Mouse (Mus musculus) neural tube, embryonic 13.5 days (tissue): Measurements from ENCODE around the gene Mfap4. TPM values are rescaled to one million over a fixed set of nuclear protein-coding genes. Genes with fewer than 3 reads are reported as not detected.

ENCODE experiments used
- ATAC-seq: fragments of 200-750 bp; cut with Nextera tagmentation; 2 replicates; pipeline ENCODE4 v1.8.0; 2017; ENCODE audit warnings: low read depth, mild to moderate bottlenecking, moderate TSS enrichment, moderate library complexity
- H3K27ac ChIP-seq: fragments of 300-500 bp; sonication (generic); replicated peaks from 2 replicates; pipeline ENCODE4 v1.5.1; 2015; ENCODE audit warnings: moderate library complexity, mild to moderate bottlenecking, inconsistent platforms
- H3K27me3 ChIP-seq: fragments of 300-500 bp; sonication (generic); 2 replicates; pipeline ENCODE4 v1.6.1; 2015; ENCODE audit warnings: mild to moderate bottlenecking, inconsistent platforms
- H3K36me3 ChIP-seq: fragments of 300-500 bp; sonication (generic); 2 replicates; pipeline ENCODE4 v1.6.1; 2015; ENCODE audit warnings: mild to moderate bottlenecking, inconsistent platforms
- H3K4me1 ChIP-seq: fragments of 300-500 bp; sonication (generic); replicated peaks from 2 replicates; pipeline ENCODE4 v1.6.1; 2015; ENCODE audit warnings: inconsistent platforms
- H3K4me2 ChIP-seq: fragments of 300-500 bp; sonication (generic); 2 replicates; pipeline ENCODE4 v1.6.1; 2015; ENCODE audit warnings: inconsistent platforms, mild to moderate bottlenecking, moderate library complexity
- H3K4me3 ChIP-seq: fragments of 300-500 bp; sonication (generic); 2 replicates; pipeline ENCODE4 v1.5.1; 2015; ENCODE audit warnings: mild to moderate bottlenecking, inconsistent platforms
- H3K9ac ChIP-seq: fragments of 300-500 bp; sonication (generic); 2 replicates; pipeline ENCODE4 v1.6.1; 2015; ENCODE audit warnings: moderate library complexity, mild to moderate bottlenecking, inconsistent platforms
- H3K9me3 ChIP-seq: fragments of 300-500 bp; sonication (generic); 2 replicates; pipeline ENCODE4 v1.6.1; 2016; ENCODE audit warnings: inconsistent platforms
- WGBS: fragments of 180-500 bp; shearing (Covaris S2); methylation state at CpG from one replicate; pipeline ENCODE4 v1.1.7; 2015; 5-methylcytosine and 5-hydroxymethylcytosine counted together
- polyA plus RNA-seq: library from polyadenylated mRNA; unstranded; fragments of >200 nt; fragmentation: Nextera tagmentation; extraction: Ambion mirVana; gene quantifications from 2 replicates; pipeline ENCODE4 v1.2.1, GENCODE M21; 2015

Gene Mfap4
- polyA plus RNA-seq, 1 experiment from 2014 or later, result 91.0 TPM

GRCm38 (mm10) chr11:61485541-61486457 lies 568 bp downstream of the Mfap4 start:
- ATAC-seq, result no peak
- Histone ChIP-seq H3K36me3 (peaks cover 34% of the 10 kb centered on the region), H3K4me2 (peak overlapping the region; percentile 51), H3K9me3 (no peaks in the 10 kb centered on the region), H3K4me3 (peak overlapping the region; percentile 31), H3K27me3 (no peaks in the 10 kb centered on the region), H3K27ac (peak overlapping the region; percentile 95), H3K4me1 (peaks cover 76% of the 10 kb centered on the region), H3K9ac (peak overlapping the region; percentile 65)
- WGBS, result 46% methylated on average over 22 of the region's 22 CpGs

GRCm38 (mm10) chr11:61486458-61487219 lies 1.4 kb downstream of the Mfap4 start:
- Histone ChIP-seq H3K4me1 (peaks cover 85% of the 10 kb centered on the region), H3K36me3 (peaks cover 43% of the 10 kb centered on the region), H3K27ac (peak overlapping the region; percentile 95), H3K4me2 (peak overlapping the region; percentile 51), H3K4me3 (peak overlapping the region; percentile 31), H3K9ac (peak overlapping the region; percentile 65), H3K27me3 (no peaks in the 10 kb centered on the region), H3K9me3 (no peaks in the 10 kb centered on the region)
- no peak for ATAC-seq
- 86% methylated on average over 14 of the region's 14 CpGs for WGBS

DNA sequence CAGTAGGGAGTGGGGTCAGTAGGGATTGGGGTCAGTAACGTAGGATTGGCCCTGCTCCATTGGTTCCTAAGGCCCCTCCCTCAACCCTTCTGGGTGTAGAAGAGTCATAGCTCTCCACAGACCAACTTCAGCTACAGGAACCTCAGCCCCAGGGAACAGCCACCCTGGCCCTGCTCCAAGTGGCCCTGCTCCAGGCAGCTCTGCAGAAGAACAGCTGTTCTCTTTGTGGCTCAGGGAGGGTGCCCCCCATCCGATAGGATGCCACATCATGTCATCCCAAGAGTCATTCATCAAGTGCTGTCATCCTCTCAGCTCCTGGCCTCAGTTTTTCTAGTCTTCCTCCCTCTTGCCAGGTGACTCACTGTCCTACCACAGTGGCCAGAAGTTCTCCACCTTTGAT lies 2.2 kb downstream of the Mfap4 start:
- H3K9me3 ChIP-seq, result no peaks in the 10 kb centered on the region
- H3K4me3 ChIP-seq, result no peak overlapping the region
- peaks cover 88% of the 10 kb centered on the region for H3K4me1 ChIP-seq
- no peak overlapping the region for H3K9ac ChIP-seq
- H3K4me2 ChIP-seq, result peak overlapping the region; percentile 51
- ATAC-seq, result peak; percentile 32; the same call in 1 of the 2 replicates
- 23% methylated on average over 2 of the region's 2 CpGs for WGBS
- H3K27me3 ChIP-seq, result no peaks in the 10 kb centered on the region
- peaks cover 50% of the 10 kb centered on the region for H3K36me3 ChIP-seq
- peak overlapping the region; percentile 95 for H3K27ac ChIP-seq

DNA sequence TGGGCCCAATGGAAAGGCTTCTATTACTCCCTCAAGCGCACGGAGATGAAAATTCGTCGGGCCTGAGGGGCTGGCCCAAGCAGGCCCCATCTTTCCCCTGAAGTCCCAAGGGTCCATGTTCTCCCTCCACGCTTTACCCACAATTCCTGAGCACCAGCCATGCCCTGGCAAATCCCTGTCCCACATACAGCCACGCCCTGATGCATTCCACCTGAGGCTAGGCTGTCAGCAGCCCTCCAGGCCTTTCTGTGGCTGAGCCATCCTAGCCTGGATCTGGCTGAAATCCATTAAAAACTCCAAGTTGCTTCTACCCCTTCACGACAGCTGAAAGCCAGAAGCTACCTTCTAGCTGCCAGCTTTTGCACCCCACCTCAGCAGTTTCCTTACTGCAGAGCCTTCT lies 2.7 kb downstream of the Mfap4 start:
- peaks cover 55% of the 10 kb centered on the region for H3K36me3 ChIP-seq
- H3K27me3 ChIP-seq, result no peaks in the 10 kb centered on the region
- no peak for ATAC-seq
- H3K4me3 ChIP-seq, result no peak overlapping the region
- peak overlapping the region; percentile 95 for H3K27ac ChIP-seq
- peaks cover 93% of the 10 kb centered on the region for H3K4me1 ChIP-seq
- WGBS, result 74% methylated on average over 7 of the region's 7 CpGs
- H3K9ac ChIP-seq, result no peak overlapping the region
- peak overlapping the region; percentile 51; the same call in 1 of the 2 replicates for H3K4me2 ChIP-seq
- no peaks in the 10 kb centered on the region for H3K9me3 ChIP-seq

DNA sequence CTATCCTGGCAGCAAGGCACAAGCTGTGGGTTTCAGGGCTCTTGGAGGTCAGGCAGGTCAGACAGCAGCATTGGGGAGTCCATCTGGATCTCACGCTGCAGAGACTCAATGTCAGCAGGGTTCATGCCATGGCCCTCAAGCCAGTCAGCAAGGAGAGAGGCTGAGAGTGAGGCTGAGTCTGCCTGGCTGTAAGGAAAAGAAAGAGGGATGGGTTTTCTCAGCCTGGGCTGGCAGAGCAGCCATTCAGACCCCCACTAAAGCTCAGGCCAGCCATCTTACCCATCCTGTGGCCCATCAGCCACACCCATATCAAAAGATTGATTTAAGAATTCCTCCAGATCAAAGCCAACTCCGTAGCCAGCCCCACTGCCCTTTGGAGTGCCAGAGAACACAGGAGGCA lies 3.9 kb downstream of the Mfap4 start:
- H3K9me3 ChIP-seq, result no peaks in the 10 kb centered on the region
- H3K36me3 ChIP-seq, result peaks cover 55% of the 10 kb centered on the region
- 93% methylated on average over 2 of the region's 2 CpGs for WGBS

DNA sequence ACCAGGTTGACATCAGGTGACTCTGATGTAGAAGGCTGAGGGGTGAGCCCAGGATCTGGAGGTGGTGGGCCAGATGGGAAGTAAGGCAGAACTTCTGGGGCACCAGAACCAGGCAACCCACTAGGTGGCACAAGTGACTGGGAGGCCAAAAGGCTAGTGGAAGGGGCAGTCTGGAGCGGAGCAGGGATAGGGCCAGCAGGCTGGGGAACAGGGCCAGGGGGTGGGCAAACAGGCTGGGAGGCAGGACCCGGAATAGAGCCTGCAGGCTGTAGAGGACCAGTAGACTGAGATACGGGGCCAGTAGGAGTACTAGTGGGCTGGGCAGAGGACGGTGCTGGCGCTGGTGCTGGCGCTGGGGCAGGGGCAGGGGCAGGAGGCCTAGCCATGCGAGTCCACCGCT lies 4.6 kb downstream of the Mfap4 start:
- no peak overlapping the region for H3K4me3 ChIP-seq
- no peak overlapping the region for H3K4me2 ChIP-seq
- H3K4me1 ChIP-seq, result peaks cover 79% of the 10 kb centered on the region
- H3K36me3 ChIP-seq, result peaks cover 55% of the 10 kb centered on the region
- H3K9me3 ChIP-seq, result no peaks in the 10 kb centered on the region
- no peaks in the 10 kb centered on the region for H3K27me3 ChIP-seq
- ATAC-seq, result no peak
- peak overlapping the region; percentile 31; the same call in 1 of the 2 replicates for H3K9ac ChIP-seq
- WGBS, result 98% methylated on average over 8 of the region's 8 CpGs
- H3K27ac ChIP-seq, result no peak overlapping the region

More for the DNA sequence above, 3.9 kb downstream of the Mfap4 start:
- no peak overlapping the region for H3K27ac ChIP-seq
- no peak overlapping the region for H3K4me2 ChIP-seq
- H3K9ac ChIP-seq, result 0 out of 2 replicates have a peak overlapping the region, but pooled peaks have one; percentile 22
- no peaks in the 10 kb centered on the region for H3K27me3 ChIP-seq
- H3K4me1 ChIP-seq, result peaks cover 87% of the 10 kb centered on the region
- no peak overlapping the region for H3K4me3 ChIP-seq
- ATAC-seq, result no peak

DNA sequence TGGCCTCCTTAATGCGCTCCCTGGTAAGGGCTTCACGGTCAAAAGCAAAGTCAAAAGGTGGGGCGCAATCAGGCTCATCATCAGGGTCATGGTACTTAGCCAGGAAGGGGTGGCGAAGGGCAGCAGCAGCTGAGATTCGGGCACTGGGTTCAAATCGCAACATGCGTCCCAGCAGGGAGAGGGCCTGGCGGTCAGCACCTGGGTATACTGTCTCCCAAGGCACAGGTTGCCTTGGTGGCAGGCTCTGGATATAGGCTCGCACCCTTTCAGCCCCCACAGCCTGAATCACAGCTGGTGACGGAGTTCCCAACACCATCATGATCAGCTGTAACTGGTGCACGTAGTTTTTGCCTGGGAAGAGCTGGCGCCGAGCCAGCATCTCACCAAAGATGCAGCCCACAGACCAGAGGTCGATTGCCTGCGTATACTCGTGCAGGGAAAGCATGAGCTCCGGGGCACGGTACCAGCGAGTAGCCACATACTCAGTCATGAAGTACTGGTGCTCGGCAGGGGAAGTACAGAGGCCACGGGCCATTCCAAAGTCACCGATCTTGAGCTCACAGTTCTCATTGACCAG lies 5.8 kb downstream of the Mfap4 start:
- no peak overlapping the region for H3K4me2 ChIP-seq
- 83% methylated on average over 22 of the region's 22 CpGs for WGBS
- no peak overlapping the region for H3K4me3 ChIP-seq
- no peaks in the 10 kb centered on the region for H3K9me3 ChIP-seq
- peaks cover 55% of the 10 kb centered on the region for H3K36me3 ChIP-seq
- H3K4me1 ChIP-seq, result peaks cover 68% of the 10 kb centered on the region
- no peak overlapping the region for H3K27ac ChIP-seq
- H3K9ac ChIP-seq, result no peak overlapping the region
- H3K27me3 ChIP-seq, result no peaks in the 10 kb centered on the region
- ATAC-seq, result no peak

- Histone ChIP-seq H3K4me1 (peaks cover 51% of the 10 kb centered on the region), H3K9ac (peak overlapping the region; percentile 95), H3K27me3 (no peaks in the 10 kb centered on the region), H3K4me2 (peak overlapping the region; percentile 80), H3K27ac (peak overlapping the region; percentile 93), H3K36me3 (peaks cover 50% of the 10 kb centered on the region), H3K4me3 (peak overlapping the region; percentile 98), H3K9me3 (no peaks in the 10 kb centered on the region)
- ATAC-seq, result no peak
- WGBS, result 70% methylated on average over 12 of the region's 12 CpGs
Observed at GRCm38 (mm10) chr11:61492749-61493401, 7.6 kb downstream of the Mfap4 start.

DNA sequence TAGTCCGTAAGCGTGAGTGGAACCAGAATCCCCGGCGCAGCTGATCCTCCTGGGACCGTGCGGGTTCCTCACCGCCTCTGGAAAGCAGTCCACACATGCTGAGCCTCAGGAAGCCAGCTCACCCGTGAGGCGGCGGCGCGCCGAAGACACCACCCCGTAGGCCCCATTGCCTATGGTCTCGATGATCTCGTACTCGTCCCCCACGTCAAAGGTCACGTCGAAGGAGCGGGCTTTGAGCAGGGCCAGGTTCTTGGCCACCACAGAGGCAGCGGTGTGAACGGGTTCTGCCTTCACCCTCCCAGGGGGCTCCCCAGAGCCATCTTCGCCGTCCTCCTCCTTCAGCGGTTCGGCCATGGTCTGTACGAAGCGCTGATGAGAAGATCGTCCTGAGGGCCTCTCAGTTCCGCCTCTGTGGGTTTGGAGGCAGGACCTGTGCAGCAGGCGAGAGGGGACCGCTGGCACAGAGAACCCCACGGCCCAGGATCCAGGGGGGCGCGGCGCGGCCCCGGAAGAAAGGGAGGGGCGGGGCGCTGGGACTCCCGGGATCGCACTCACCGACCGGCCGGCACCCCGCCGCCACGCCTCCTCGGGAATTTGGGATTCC lies 8.4 kb downstream of the Mfap4 start:
- Histone ChIP-seq H3K4me3 (peak overlapping the region; percentile 98), H3K27me3 (no peaks in the 10 kb centered on the region), H3K4me2 (peak overlapping the region; percentile 80), H3K9me3 (no peaks in the 10 kb centered on the region), H3K9ac (peak overlapping the region; percentile 95), H3K4me1 (peaks cover 44% of the 10 kb centered on the region), H3K36me3 (peaks cover 42% of the 10 kb centered on the region), H3K27ac (peak overlapping the region; percentile 93)
- peak; percentile 79 for ATAC-seq
- under 1% methylated on average over 37 of the region's 50 CpGs for WGBS

GRCm38 (mm10) chr11:61494129-61494997 lies 9.1 kb downstream of the Mfap4 start, which contains the start of gene Mapk7:
Mapk7 (minus strand) TSS chr11:61494406.
- peak; percentile 97 for ATAC-seq
- Histone ChIP-seq H3K27ac (peak within 1 kb of the TSS; percentile 93), H3K36me3 (peaks cover 35% of the 10 kb centered on the region), H3K9me3 (no peaks in the 10 kb centered on the region), H3K4me2 (peak within 1 kb of the TSS; percentile 80), H3K27me3 (no peaks in the 10 kb centered on the region), H3K4me1 (peaks cover 37% of the 10 kb centered on the region), H3K4me3 (peak within 1 kb of the TSS; percentile 98), H3K9ac (peak within 1 kb of the TSS; percentile 95)
- whole genome bisulfite sequencing, result under 1% methylated on average over 62 of the region's 62 CpGs
